Mouse (Mus musculus) liver, embryonic 15.5 days (tissue): ENCODE measurements around the gene Ndufb2. TPM values are rescaled to one million over a fixed set of nuclear protein-coding genes. Genes with fewer than 3 reads are reported as not detected.

Experiments used
- ATAC-seq: fragments of 200-750 bp; cut with Nextera tagmentation; 2 replicates; pipeline ENCODE4 v1.8.0; 2017; ENCODE audit warnings: moderate number of reproducible peaks, mild to moderate bottlenecking, moderate library complexity; ENCODE audit not compliant: insufficient read depth
- H3K27ac ChIP-seq: fragments of 300-500 bp; sonication (generic); replicated peaks from 2 replicates; pipeline ENCODE4 v1.5.1; 2015; ENCODE audit warnings: mild to moderate bottlenecking, inconsistent platforms
- H3K27me3 ChIP-seq: fragments of 300-500 bp; sonication (generic); 2 replicates; pipeline ENCODE4 v1.6.1; 2015; ENCODE audit warnings: mild to moderate bottlenecking, inconsistent platforms
- H3K36me3 ChIP-seq: fragments of 300-500 bp; sonication (generic); replicated peaks from 2 replicates; pipeline ENCODE4 v1.6.1; 2015; ENCODE audit warnings: moderate library complexity, mild to moderate bottlenecking, inconsistent platforms
- H3K4me1 ChIP-seq: fragments of 300-500 bp; sonication (generic); replicated peaks from 2 replicates; pipeline ENCODE4 v1.6.1; 2015; ENCODE audit warnings: inconsistent platforms
- H3K4me2 ChIP-seq: fragments of 300-500 bp; sonication (generic); 2 replicates; pipeline ENCODE4 v1.6.1; 2015; ENCODE audit warnings: moderate library complexity, mild to moderate bottlenecking, inconsistent platforms
- H3K4me3 ChIP-seq: fragments of 300-500 bp; sonication (generic); replicated peaks from 2 replicates; pipeline ENCODE4 v1.5.1; 2015; ENCODE audit warnings: mild to moderate bottlenecking, inconsistent platforms
- H3K9ac ChIP-seq: fragments of 300-500 bp; sonication (generic); 2 replicates; pipeline ENCODE4 v1.6.1; 2015; ENCODE audit warnings: moderate library complexity, mild to moderate bottlenecking, inconsistent platforms
- H3K9me3 ChIP-seq: fragments of 300-500 bp; sonication (generic); replicated peaks from 2 replicates; pipeline ENCODE4 v1.6.1; 2016; ENCODE audit warnings: inconsistent platforms
- WGBS: fragments of 180-500 bp; shearing (Covaris S2); methylation state at CpG from one replicate; pipeline ENCODE4 v1.1.7; 2015; ENCODE audit warnings: mixed read lengths; ENCODE audit not compliant: insufficient replicate concordance; 5-methylcytosine and 5-hydroxymethylcytosine counted together
- polyA plus RNA-seq: library from polyadenylated mRNA; unstranded; fragments of >200 nt; fragmentation: Nextera tagmentation; extraction: Ambion mirVana; gene quantifications from 2 replicates; pipeline ENCODE4 v1.2.1, GENCODE M21; 2015

Ndufb2 gene
- polyA plus RNA-seq, 1 experiment from 2014 or later = 203 TPM

- no peak overlapping the region; the same call in 1 of the 2 replicates for H3K9ac ChIP-seq
- peak overlapping the region; percentile 72 for H3K27ac ChIP-seq
- H3K4me3 ChIP-seq = no peak overlapping the region
- peak; percentile 93 for ATAC-seq
- H3K27me3 ChIP-seq = no peaks in the 10 kb centered on the region
- H3K4me1 ChIP-seq = peaks cover 42% of the 10 kb centered on the region
- no peaks in the 10 kb centered on the region for H3K9me3 ChIP-seq
- WGBS = 40% methylated on average over 7 of the region's 7 CpGs
- peaks cover 37% of the 10 kb centered on the region for H3K36me3 ChIP-seq
- peak overlapping the region; percentile 51 for H3K4me2 ChIP-seq
These were observed 11.1 kb upstream of the Ndufb2 start for GRCm38 (mm10) chr6:39581087-39581784.

GRCm38 (mm10) chr6:39585517-39585916, 6.9 kb upstream of the Ndufb2 start, which contains the start of gene Gm42420:
TSS of gene Gm42420 (plus strand) at chr6:39585753.
- peaks cover 42% of the 10 kb centered on the region for H3K36me3 ChIP-seq
- no peak within 1 kb of the TSS for H3K4me2 ChIP-seq
- 0 out of 2 replicates have a peak, but pooled peaks have one; percentile 25 for ATAC-seq
- whole genome bisulfite sequencing = 51% methylated on average over 6 of the region's 6 CpGs
- no peak within 1 kb of the TSS for H3K4me3 ChIP-seq
- H3K9ac ChIP-seq = no peak within 1 kb of the TSS
- H3K27me3 ChIP-seq = no peaks in the 10 kb centered on the region
- H3K27ac ChIP-seq = no peak within 1 kb of the TSS
- H3K9me3 ChIP-seq = no peaks in the 10 kb centered on the region
- peaks cover 30% of the 10 kb centered on the region for H3K4me1 ChIP-seq

GRCm38 (mm10) chr6:39591481-39591880, 893 bp upstream of the Ndufb2 start:
- H3K27me3 ChIP-seq = no peaks in the 10 kb centered on the region
- no peak overlapping the region for H3K9ac ChIP-seq
- ATAC-seq = no peak
- H3K4me1 ChIP-seq = peaks cover 19% of the 10 kb centered on the region
- 86% methylated on average over 4 of the region's 4 CpGs for WGBS
- peaks cover 25% of the 10 kb centered on the region for H3K36me3 ChIP-seq
- no peaks in the 10 kb centered on the region for H3K9me3 ChIP-seq
- peak overlapping the region; percentile 95; the same call in 1 of the 2 replicates for H3K4me3 ChIP-seq
- peak overlapping the region; percentile 89; the same call in 1 of the 2 replicates for H3K4me2 ChIP-seq
- no peak overlapping the region for H3K27ac ChIP-seq

DNA sequence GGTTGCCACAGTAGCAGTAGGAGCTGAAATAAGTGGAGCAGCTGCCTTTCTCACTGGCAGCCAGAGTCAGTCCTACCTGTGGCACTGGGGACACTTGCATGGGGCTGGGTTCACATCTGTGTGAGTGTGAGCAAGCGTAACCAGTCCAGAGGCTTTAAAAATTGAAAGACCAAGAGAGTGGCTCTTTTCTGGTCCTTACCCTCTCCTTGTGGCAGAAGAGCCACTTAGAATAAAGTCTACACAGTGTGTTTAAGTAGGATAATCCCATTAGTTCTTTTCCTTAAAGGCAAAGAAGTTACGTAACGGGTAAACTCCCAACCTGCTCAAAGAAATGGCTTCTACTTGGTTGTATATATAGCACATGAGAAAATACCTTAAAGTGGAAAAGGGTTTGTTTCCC, 8.5 kb downstream of the Ndufb2 start:
- no peak overlapping the region for H3K4me3 ChIP-seq
- ATAC-seq = no peak
- no peaks in the 10 kb centered on the region for H3K27me3 ChIP-seq
- H3K36me3 ChIP-seq = peaks cover 49% of the 10 kb centered on the region
- H3K27ac ChIP-seq = no peak overlapping the region
- no peaks in the 10 kb centered on the region for H3K9me3 ChIP-seq
- H3K4me1 ChIP-seq = no peaks in the 10 kb centered on the region
- WGBS = 84% methylated on average over 3 of the region's 3 CpGs
- H3K4me2 ChIP-seq = no peak overlapping the region
- H3K9ac ChIP-seq = no peak overlapping the region

DNA sequence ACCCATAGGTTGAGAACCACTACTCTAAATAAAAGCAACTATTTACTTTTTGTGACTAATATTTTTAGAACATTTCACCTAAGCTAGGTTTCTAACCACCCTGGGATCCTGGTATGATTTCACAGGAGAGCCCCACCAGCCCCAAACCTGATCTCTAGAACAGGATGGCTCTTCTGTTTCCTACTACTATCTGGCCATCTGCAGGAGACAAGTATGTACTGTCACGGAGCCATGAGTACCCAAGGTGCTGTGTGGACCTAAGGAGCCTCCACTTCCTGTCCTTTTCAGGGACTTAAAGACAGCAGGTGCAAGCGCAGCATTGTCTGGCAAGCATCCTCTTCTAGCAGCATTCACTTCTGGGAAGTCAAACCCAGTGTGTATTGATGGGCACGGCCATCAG, 9.5 kb downstream of the Ndufb2 start:
- WGBS = 63% methylated on average over 3 of the region's 3 CpGs
- Histone ChIP-seq H3K9ac (no peak overlapping the region), H3K4me3 (no peak overlapping the region), H3K4me1 (no peaks in the 10 kb centered on the region), H3K36me3 (peaks cover 42% of the 10 kb centered on the region), H3K27ac (no peak overlapping the region), H3K9me3 (no peaks in the 10 kb centered on the region), H3K4me2 (no peak overlapping the region), H3K27me3 (no peaks in the 10 kb centered on the region)
- ATAC-seq = no peak

- no peak for ATAC-seq
- Histone ChIP-seq H3K9me3 (no peaks in the 10 kb centered on the region), H3K9ac (no peak overlapping the region), H3K36me3 (peaks cover 23% of the 10 kb centered on the region), H3K27me3 (no peaks in the 10 kb centered on the region), H3K4me1 (no peaks in the 10 kb centered on the region), H3K4me2 (no peak overlapping the region), H3K4me3 (no peak overlapping the region), H3K27ac (no peak overlapping the region)
- 76% methylated on average over 5 of the region's 5 CpGs for WGBS
These were observed 12.2 kb downstream of the Ndufb2 start for GRCm38 (mm10) chr6:39604565-39604964.

GRCm38 (mm10) chr6:39606056-39606455, 13.7 kb downstream of the Ndufb2 start:
- no peak overlapping the region for H3K9ac ChIP-seq
- ATAC-seq = no peak
- no peaks in the 10 kb centered on the region for H3K9me3 ChIP-seq
- H3K27me3 ChIP-seq = no peaks in the 10 kb centered on the region
- H3K4me1 ChIP-seq = no peaks in the 10 kb centered on the region
- no peak overlapping the region for H3K4me3 ChIP-seq
- H3K27ac ChIP-seq = no peak overlapping the region
- peaks cover 12% of the 10 kb centered on the region for H3K36me3 ChIP-seq
- no peak overlapping the region for H3K4me2 ChIP-seq
- 65% methylated on average over 6 of the region's 6 CpGs for WGBS

GRCm38 (mm10) chr6:39606862-39607261, 14.5 kb downstream of the Ndufb2 start:
- H3K4me3 ChIP-seq = no peak overlapping the region
- no peak overlapping the region for H3K27ac ChIP-seq
- no peaks in the 10 kb centered on the region for H3K9me3 ChIP-seq
- H3K36me3 ChIP-seq = peaks cover 10% of the 10 kb centered on the region
- no peak overlapping the region for H3K9ac ChIP-seq
- no peak overlapping the region for H3K4me2 ChIP-seq
- no peaks in the 10 kb centered on the region for H3K27me3 ChIP-seq
- no peak for ATAC-seq
- WGBS = 32% methylated on average over 3 of the region's 3 CpGs
- no peaks in the 10 kb centered on the region for H3K4me1 ChIP-seq

- Histone ChIP-seq H3K36me3 (peaks cover 8% of the 10 kb centered on the region), H3K27me3 (no peaks in the 10 kb centered on the region)
These were observed 15.0 kb downstream of the Ndufb2 start for GRCm38 (mm10) chr6:39607365-39607764.

GRCm38 (mm10) chr6:39610207-39610606, 17.8 kb downstream of the Ndufb2 start:
- no peaks in the 10 kb centered on the region for H3K9me3 ChIP-seq
- no peak overlapping the region for H3K27ac ChIP-seq
- WGBS = 72% methylated on average over 2 of the region's 2 CpGs
- no peak for ATAC-seq
- H3K27me3 ChIP-seq = no peaks in the 10 kb centered on the region
- H3K4me1 ChIP-seq = no peaks in the 10 kb centered on the region
- no peak overlapping the region for H3K4me2 ChIP-seq
- no peak overlapping the region for H3K9ac ChIP-seq
- H3K4me3 ChIP-seq = no peak overlapping the region
- peaks cover 18% of the 10 kb centered on the region for H3K36me3 ChIP-seq

More at GRCm38 (mm10) chr6:39607365-39607764, 15.0 kb downstream of the Ndufb2 start:
- Histone ChIP-seq H3K4me1 (no peaks in the 10 kb centered on the region), H3K9me3 (no peaks in the 10 kb centered on the region), H3K9ac (no peak overlapping the region), H3K4me3 (no peak overlapping the region), H3K4me2 (no peak overlapping the region), H3K27ac (no peak overlapping the region)
- WGBS = 74% methylated on average over 5 of the region's 5 CpGs
- ATAC-seq = no peak

- Histone ChIP-seq H3K4me1 (no peaks in the 10 kb centered on the region), H3K4me3 (no peak overlapping the region), H3K9me3 (no peaks in the 10 kb centered on the region), H3K4me2 (no peak overlapping the region), H3K27ac (no peak overlapping the region), H3K9ac (no peak overlapping the region), H3K36me3 (peaks cover 25% of the 10 kb centered on the region), H3K27me3 (no peaks in the 10 kb centered on the region)
- 79% methylated on average over 2 of the region's 2 CpGs for WGBS
- ATAC-seq = no peak
These were observed 18.9 kb downstream of the Ndufb2 start for GRCm38 (mm10) chr6:39611296-39611695.
